Mouse (Mus musculus) bone marrow macrophage, adult 2 months (primary cell): Measurements from ENCODE around the gene Nxpe4.

Experiments
- CTCF ChIP-seq: IDR thresholded peaks from 2 replicates; pipeline ENCODE4 v1.5.1; 2012; ENCODE audit warnings: low read depth, mild to moderate bottlenecking, low read length, moderate library complexity
- POLR2A ChIP-seq: IDR thresholded peaks from 2 replicates; pipeline ENCODE4 v1.6.1; 2012; ENCODE audit warnings: mild to moderate bottlenecking, low read depth, low read length, borderline replicate concordance

- no peak for TF ChIP-seq POLR2A
- TF ChIP-seq CTCF, result no peak
These were observed 50.1 kb downstream of the Nxpe4 start for GRCm38 (mm10) chr9:48211912-48212311.
